Mouse (Mus musculus) C3H10T1/2 (cell line): ENCODE data around the gene Pla2g4a. TPM values are rescaled to one million over a fixed set of nuclear protein-coding genes. Genes with fewer than 3 reads are reported as not detected.

Experiments used
- polyA plus RNA-seq, 2 experiments: library from polyadenylated mRNA; unstranded; fragments of >200 nt; fragmentation: generic; extraction: Trizol; gene quantifications; one replicate each; pipeline ENCODE4 v1.2.1; 2012; ENCODE audit warnings: missing spikeins in 2 of 2

Gene Pla2g4a
- polyA plus RNA-seq, result 1 to 10 TPM in 1 of 2 experiments, under 1 TPM in 1; 0.80 to 8.4 TPM

GRCm38 (mm10) chr1:149960734-149961424 lies at the start of gene Pla2g4a:
TSS of gene Pla2g4a (minus strand) at chr1:149961290.

Other genes starting within 250 kb of the Pla2g4a start
- gene Ptgs2, start 138.7 kb upstream of the Pla2g4a start, polyA plus RNA-seq, result under 1 TPM; 0.50 to 0.54 TPM